Mouse (Mus musculus) MEL (cell line): ENCODE results near the gene Rp9.

Experiments
- CTCF ChIP-seq, 3 experiments: IDR thresholded peaks in 2 of 3; conservative IDR thresholded peaks in 1 of 3; 2 replicates each; pipeline ENCODE4 v1.5.1; 2011 to 2012; ENCODE audit warnings: low read length in 3 of 3, low read depth in 2 of 3, mild to moderate bottlenecking in 2 of 3, improper control_type of control experiment in 1 of 3, inconsistent platforms in 1 of 3, mixed read lengths in 1 of 3, moderate library complexity in 1 of 3; ENCODE audit not compliant: control insufficient read depth in 1 of 3, insufficient read depth in 1 of 3, poor library complexity in 1 of 3, severe bottlenecking in 1 of 3
- ELF1 ChIP-seq: IDR thresholded peaks from 2 replicates; pipeline ENCODE4 v1.6.1; 2014; ENCODE audit warnings: low read depth, mild to moderate bottlenecking, inconsistent platforms, low read length, improper control_type of control experiment, moderate library complexity
- EP300 ChIP-seq, 2 experiments: IDR thresholded peaks; 2 replicates each; pipeline ENCODE4 v1.6.1; 2011; ENCODE audit warnings: improper control_type of control experiment in 2 of 2, low read length in 2 of 2, low read depth in 1 of 2, mild to moderate bottlenecking in 1 of 2
- GABPA ChIP-seq: IDR thresholded peaks from 2 replicates; pipeline ENCODE4 v1.6.1; 2012; ENCODE audit warnings: low read depth, mild to moderate bottlenecking, inconsistent platforms, low read length, improper control_type of control experiment, moderate library complexity
- NELFE ChIP-seq: IDR thresholded peaks from 2 replicates; pipeline ENCODE4 v1.6.1; 2011; ENCODE audit warnings: low read depth, low read length, improper control_type of control experiment
- POLR2A ChIP-seq, 2 experiments: IDR thresholded peaks; 2 replicates each; pipeline ENCODE4 v1.6.1; 2011 to 2012; ENCODE audit warnings: low read length in 2 of 2, mild to moderate bottlenecking in 2 of 2, control low read depth in 1 of 2, improper control_type of control experiment in 1 of 2, low read depth in 1 of 2, moderate library complexity in 1 of 2; ENCODE audit not compliant: control insufficient read depth in 1 of 2, insufficient read depth in 1 of 2, poor library complexity in 1 of 2

DNA sequence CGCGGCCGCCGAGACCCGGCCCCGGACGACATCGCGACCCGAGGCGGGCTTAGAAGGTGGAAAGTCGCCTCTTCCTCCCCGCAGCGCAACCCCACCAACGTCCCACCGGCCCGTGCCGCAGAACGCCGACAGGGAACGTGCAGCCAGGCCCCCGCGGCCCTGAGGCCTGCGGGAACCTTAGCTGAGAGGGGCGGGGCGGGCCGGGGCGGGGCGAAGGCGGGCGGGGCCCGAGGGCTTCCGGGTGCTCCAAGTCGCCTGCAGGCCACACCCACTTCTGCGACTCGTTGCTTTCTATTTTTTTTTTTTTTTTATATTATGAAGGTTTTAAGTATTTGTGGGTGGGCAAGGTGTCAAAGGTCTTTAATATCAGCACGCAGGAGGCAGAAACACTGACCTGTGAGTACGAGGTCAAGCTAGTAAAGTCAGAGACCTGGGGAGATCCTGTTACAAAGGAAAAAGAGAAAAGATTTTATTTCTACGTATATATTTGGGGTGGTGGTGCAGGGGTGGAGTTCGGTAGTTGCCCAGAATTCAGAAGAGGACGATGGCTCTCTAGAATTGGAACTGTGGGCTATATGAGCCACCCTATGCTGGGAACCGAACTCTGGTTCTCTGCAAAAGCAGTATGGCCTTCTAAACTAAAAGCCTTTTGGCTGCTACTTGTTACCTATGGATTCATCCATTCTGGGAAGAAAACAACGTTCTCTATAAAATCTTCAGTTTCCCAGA lies 1.2 kb downstream of the Rp9 start:
- TF ChIP-seq POLR2A (IDR thresholded peaks at IDR 0.05; ENCODE audit: control insufficient read depth in 1 of 2, insufficient read depth in 1 of 2, low read depth in 1 of 2, low read length in 2 of 2, poor library complexity in 1 of 2) = peak; percentile 98 to 100
- no peak for TF ChIP-seq NELFE
- TF ChIP-seq ELF1 = no peak
- no peak for TF ChIP-seq GABPA
- 0 out of 6 replicates have a peak, but pooled peaks of 1 of the 3 experiments have one; percentile 12 for TF ChIP-seq CTCF (IDR thresholded peaks at IDR 0.05 in 2 of 3, conservative IDR thresholded peaks at IDR 0.05 in 1 of 3; ENCODE audit: control insufficient read depth in 1 of 3, insufficient read depth in 1 of 3, low read depth in 2 of 3, low read length in 3 of 3, poor library complexity in 1 of 3, severe bottlenecking in 1 of 3)
- TF ChIP-seq EP300 (IDR thresholded peaks at IDR 0.05; ENCODE audit: low read depth in 1 of 2, low read length in 2 of 2) = no peak
